Mouse (Mus musculus) hematopoietic stem cell, adult 5-6 weeks (primary cell): ENCODE measurements around the gene Arntl2. TPM values are rescaled to one million over a fixed set of nuclear protein-coding genes. Genes with fewer than 3 reads are reported as not detected.
"Not testable (repeated sequence)": the region's sequence is repeated elsewhere in the genome, so short reads cannot be mapped to it uniquely, and the experiment has no call there.

ENCODE experiments used
- ATAC-seq, 2 experiments: fragments of 125-278 bp in 1 of 2; replicated peaks in 1 of 2; 2 replicates each; pipeline ENCODE4 v1.8.0; 2016 to 2017; ENCODE audit warnings: inconsistent platforms in 2 of 2, mild to moderate bottlenecking in 2 of 2, moderate number of reproducible peaks in 2 of 2, low read depth in 1 of 2, moderate TSS enrichment in 1 of 2; ENCODE audit not compliant: low FRiP score in 2 of 2, poor library complexity in 2 of 2, severe bottlenecking in 2 of 2, insufficient read depth in 1 of 2, low TSS enrichment in 1 of 2
- total RNA-seq: library from RNA; stranded (forward); fragments of 172-1452, 232-1000 nt; gene quantifications from 2 replicates; pipeline ENCODE4 v1.2.3, GENCODE M21; 2017

The Arntl2 gene
- total RNA-seq, 1 experiment from 2014 or later, result not detected

DNA sequence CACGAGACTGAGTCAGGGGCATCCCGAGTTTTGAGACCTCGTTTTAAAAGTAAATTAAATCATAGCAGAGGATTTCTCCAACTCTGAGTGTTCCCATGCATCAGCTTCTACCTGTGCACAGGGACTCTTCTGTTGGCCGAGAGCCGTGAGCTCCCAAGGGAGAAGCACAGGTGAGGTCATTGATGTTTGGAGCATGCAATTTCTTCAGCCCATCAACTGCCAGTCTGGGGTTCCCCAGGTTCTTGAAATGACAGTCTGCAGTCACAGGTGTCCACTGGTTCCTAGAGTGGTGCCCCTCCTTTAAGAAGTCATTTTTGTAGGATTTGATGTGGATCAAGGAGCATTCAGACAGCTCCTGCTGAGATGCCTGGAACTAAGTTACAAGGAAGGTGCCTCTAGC lies 25.0 kb upstream of the Arntl2 start:
- no peak for ATAC-seq

DNA sequence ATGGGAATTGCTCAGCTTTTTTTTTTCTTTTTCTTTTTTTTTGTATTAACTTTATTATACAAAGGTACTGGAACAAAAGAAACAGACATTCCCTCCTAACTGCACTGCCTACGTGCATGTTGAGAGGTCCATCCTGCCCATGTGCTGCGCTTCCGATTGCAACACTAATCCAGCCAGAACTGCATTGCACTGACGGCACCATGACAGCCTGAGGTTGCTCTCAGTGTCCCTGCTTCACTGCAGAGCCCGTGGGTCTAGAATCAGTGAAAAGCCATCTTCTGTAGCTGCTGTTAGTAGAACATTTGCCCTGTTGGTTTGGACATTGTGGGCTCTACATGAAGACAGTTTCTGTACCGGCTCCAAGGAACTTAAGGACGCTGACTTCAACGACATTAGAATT lies 20.0 kb upstream of the Arntl2 start:
- ATAC-seq, result not testable (repeated sequence)

DNA sequence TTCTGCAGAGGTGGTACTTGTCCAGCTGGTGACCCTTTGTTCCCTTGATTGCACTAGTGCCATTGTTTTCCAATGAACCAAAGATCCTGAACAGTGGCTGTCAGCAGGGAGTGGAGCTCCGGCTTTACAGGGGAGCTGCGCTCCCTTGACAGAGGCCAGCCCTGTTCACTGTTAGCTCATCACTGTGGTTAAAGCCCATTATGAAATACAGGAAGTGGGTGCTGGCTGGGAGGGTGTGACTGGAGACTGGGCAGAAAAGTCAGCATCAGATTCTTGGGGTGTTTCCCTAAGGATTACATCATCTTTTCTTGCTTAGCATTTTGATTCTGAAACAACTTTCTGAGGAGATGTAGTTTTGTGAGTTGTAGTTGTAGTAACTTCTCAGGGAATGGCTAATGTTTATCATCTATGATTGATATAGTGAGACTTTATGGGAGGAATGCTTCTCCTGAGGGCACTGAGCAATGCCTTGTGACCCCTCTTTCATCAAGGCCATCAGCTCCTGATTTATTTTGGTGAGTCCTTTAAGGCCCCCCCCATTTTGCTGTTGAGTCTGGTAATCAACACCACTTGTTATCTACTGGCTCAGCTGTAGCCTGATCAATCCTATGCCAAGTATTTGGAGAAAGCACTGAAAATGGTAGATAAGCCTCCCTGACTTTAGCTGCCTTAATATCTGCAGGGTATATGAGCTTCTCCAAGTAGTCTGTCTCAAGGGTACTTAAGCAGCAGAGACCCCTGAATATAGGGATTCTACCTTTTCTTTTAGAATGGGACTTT lies 19.1 kb upstream of the Arntl2 start:
- peak; percentile 97 to 98 for ATAC-seq

DNA sequence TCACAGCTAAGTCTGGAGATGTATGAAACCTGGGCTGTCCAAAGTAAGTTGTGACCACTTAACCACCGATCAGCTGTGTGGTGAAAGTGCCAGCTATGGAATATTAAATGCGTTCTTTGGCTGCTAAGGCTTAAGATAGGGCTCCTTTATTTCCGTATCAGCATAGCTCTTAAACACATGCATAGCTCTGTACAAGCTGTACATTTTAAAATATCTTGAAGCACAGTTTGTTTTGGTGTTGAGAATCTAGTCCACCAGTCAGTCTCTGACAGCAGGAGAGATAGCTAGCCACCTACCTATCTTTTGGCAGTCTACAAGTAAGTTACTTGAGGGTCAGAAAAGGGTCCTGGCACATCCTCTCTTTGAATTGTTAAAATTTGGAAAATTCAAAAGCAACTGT lies 17.8 kb upstream of the Arntl2 start:
- no peak for ATAC-seq

DNA sequence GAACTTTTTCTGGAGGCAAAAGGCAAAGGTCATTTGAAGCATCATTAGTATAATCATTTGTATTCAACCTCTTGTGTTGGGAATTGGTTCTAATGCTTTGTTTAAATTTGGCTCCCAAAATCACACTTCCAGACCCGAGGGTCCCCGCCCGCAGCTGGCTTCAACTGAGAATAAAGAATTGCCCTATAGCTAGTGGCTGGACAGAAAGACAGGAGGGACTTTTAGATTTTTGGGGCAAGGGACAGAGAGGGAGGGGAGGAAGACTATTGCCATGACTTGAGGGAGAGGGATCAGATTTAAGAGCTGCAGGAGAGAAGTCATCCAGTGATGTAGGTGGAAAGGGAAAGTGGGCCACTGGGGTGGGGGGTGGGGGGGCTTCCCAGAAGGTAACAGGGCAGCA lies 14.3 kb upstream of the Arntl2 start:
- ATAC-seq, result no peak

DNA sequence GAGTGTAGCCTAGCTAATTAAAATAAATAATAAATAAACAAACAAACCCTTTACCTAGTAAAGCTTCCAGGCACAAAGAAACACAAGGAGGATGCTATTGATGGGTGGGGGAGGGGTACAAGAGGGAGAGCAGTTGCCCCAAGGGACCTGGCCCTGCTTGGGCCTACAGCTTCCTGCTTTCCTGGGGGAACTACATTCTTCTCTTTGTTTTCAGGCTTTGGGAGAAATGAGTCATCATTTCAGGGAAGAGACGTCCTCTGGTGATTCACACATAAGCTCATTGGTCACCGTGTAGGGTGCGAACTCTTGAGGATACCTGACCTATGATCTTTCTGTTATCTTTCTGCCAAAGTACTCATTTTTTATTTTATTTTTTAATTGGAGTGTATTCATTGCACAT lies 2.3 kb upstream of the Arntl2 start:
- no peak for ATAC-seq

DNA sequence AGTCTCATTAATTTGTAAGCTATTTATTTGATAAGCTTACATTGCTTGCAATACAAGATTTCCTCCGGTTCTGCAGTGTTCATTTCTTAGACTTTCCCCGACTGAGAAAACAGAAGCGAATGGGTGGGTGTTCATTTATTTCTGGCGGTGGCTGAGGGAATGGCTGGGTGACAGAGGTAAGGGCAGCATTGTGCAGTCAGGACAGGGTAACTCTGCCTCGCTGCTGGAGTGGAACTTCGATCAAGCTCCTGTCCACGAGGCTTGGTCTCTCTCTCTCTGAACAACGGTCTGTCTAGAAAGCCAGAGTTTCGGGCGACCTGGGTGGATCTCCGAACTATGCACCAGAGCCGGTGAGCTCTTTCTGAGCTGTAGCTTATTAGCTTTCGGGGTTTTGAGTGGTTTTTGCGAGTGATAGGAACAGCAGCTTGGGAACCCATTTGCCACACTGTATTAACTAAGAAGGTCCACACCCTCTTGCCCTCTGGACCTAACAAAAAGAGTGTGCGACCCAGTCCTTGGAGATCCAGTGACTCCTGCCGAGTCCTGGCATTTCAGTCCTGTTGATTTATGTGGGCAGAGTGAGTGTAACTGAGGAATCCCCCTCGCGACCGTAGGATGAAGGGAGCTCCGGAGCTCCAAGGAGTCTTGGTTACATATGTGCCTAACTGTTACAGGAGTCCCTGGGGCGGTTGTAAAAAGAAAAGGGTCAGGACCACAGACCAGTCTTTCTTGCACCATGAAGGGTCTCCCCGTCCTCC lies 510 bp upstream of the Arntl2 start:
- ATAC-seq, result peak in 1 of 2 experiments; percentile 8; a peak in 1 of 4 replicates

DNA sequence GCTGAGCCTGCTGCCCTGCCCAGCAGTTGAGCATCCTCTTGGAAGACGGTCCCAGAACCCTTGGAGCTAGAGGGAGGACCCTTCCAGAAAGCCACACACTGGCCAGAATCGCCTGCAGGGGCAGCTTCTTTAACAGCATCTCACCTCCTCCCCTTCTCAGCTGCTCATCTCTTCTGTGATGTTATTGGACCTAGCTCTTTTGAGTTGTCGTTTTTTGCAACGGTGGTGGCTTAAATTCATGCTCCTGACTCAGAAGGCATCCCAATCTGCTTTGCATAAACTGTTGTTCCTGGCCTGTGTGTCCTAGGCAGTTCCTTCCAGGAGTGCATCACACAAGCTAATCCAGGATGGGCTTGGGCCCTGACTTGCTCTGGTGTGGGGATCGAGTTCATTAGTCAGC lies 1.6 kb downstream of the Arntl2 start:
- ATAC-seq, result no peak

DNA sequence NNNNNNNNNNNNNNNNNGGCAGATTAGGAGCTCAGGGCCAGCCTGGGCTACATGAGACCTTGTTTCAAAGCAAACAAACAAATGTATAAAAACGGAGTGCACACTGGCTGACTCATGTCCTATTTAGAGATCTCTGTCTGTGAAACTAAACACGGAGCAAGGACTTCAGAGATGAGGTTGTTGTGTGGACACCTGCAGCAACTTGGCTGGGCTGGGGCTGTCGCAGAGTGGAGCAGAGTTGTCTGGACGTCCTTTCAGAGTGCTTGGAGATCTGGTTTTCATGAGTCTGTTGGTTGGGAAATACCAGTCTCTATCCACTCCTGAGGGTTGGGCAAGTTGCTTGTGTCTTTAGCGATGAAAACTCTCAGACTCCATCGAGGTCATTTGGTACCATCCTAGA lies 14.1 kb downstream of the Arntl2 start:
- ATAC-seq, result no peak

DNA sequence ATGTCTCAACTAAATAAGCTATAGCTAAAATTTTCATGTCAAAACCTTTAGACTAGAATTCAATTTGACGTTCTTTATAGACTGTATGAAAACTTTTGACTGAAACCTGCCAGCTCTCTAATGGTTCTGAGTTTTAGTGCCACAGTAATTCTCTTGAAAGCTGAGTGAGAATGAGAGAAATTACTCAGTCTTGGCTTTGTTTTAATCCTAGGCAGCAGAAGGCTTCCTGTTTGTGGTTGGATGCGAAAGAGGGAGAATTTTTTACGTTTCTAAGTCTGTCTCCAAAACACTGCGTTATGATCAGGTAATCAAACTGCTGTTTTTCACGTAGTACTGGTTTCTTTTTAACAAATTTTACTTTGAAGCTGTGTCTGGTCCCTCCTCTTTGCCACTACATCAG lies 17.2 kb downstream of the Arntl2 start:
- ATAC-seq, result no peak

DNA sequence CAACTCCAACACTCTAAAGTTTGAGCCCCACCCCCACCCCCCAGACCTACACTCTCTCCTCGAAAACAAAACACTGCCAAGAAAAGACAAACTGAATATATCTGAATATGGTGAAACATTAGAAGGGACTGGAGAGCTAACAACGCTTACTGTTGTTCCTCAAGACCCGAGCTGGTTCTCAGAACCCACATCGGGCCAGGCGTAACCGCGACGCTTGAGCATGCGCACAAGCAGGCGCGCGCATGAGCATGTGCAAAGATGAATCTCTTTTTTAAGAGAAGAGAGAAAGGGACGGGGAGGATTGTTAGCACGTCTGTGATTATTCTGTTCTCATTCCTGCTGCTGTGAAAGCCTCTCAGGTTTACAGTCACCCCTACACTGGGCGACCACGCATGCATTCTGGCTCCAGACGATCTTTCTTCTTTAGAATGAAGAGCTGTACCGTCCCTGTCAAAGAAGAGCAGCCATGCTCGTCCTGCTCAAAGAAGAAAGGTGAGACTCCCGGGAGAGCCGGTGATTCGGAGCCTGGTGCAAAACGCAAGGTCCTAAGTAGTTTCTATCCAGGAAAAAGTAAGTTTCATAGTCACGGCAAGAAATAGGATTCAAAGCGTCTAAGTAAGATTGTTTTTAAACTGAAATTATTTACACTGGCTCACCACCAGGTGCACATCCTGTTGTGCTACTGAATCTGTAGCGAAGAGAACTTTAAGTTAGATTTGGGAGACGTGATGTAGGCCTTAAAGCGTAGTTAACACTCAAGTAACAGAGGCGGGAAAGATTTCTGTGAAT lies 24.5 kb downstream of the Arntl2 start:
- ATAC-seq, result no peak

DNA sequence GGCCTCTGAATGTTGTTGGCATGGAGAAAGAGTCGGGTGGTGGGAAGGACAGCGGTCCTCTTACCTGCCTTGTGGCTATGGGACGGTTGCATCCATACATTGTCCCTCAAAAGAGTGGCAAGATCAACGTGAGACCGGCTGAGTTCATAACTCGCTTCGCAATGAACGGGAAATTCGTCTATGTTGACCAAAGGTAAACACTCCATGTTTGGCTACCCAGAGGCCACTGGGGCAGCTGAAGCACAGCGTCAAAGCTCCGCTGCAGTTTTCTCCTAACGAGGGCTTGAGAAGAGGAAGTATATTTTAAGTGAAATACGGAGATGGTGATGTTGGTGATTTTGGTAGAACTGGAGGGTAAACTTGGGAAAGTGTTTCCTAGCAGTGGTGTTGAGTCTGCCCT lies 26.1 kb downstream of the Arntl2 start:
- no peak for ATAC-seq

DNA sequence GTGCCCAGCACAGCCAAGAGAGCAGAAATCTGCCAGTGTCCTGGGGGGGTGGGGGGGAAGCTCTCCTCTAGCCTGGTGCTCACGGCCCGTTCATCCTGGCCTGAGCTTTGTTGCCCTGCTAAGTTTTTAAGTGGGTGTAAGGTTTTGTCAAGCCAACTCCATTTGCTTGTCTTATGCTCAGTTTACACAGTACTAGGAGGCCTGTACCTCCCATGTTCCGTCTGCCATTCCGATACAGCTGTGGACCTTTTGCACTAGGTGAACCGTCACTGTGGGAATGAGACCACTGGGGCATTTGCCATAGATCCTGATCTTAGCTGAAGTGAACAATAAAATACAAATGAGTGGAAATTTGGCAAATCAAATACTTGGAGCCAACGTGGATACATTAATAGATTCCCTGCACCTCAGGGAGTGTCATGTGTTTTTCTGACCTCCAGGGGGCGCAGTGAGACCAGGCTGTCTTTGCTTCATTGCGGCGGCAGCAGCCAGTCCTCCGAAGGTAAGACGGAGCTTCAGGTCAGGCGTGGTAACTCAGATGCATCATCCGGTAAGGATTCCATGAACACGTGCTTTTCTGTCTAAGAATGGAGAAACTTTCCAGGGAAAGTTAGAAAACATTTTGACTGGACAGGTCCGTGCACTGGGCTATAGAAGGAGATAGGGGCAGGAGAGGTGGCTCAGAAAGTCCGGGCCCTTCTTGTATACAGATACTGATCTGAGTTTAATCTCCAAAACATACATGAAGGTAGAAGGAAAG lies 29.1 kb downstream of the Arntl2 start:
- ATAC-seq, result peak; percentile 76 to 82

DNA sequence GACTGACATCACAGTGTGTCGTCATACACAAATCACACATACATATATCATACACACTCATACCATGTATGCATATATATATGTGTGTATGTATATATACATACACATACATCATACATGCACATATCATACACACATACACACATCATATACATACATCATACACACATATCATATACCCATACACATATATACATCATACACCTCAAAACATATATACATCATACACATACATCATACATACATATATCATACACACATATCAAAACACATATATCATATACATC lies 29.6 kb downstream of the Arntl2 start:
- ATAC-seq, result no peak

DNA sequence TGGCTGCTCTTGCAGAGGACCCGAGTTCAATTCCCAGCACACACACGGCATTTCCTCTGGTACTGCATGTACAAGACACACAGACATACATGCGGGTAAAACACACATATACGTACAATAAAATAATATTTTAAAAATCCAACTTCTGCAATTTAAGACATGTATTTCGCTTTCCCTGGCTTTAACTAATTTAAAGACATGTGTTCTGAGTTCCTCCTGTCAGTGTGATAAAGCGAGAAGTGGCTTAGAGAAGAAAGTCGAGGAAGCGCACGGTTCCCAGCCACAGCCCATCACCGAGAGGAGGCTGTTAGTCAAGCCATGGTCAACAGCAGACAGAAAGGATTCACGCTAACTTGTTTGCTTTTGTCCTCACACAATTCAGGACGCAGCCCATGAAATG lies 35.5 kb downstream of the Arntl2 start:
- no peak for ATAC-seq

DNA sequence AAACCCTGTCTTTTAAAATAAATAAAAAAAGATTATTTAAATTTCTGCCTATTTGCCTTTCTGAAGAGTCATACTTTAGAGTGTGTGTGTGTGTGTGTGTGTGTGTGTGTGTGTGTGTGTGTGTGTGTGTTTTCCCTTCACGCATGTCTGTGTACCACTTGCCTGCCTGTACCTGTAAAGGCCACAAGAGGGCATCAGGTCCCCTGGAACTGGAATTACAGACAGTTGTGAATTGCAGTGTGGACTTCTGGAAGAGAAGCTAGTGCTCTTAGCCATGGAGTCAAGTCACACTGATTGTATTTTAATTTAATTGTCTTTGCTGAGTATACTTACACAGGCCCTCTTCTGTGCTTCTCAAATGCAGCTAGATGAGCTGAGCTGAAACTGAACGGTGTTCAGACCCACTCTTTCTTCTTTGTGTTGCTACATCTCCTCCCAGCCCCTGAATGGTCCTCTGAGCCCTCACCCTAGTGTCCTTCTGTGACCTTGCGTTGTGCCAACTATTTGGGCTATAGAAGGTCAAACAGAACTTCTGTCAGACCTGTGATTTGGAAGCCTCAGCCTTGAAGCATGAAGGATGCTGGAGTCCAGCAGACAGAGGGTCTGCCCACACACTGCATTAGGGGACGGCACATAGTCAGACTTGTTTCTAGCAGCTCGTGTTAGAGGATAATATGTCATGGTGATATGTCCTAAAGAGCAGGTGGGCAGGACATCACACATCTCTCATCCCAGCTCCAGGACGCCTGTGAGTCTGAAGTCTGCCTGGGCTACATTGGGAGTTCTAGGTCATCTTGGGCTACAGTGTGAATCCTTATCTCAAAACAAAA lies 37.8 kb downstream of the Arntl2 start:
- peak; percentile 75 to 91; a peak in 3 of 4 replicates for ATAC-seq

DNA sequence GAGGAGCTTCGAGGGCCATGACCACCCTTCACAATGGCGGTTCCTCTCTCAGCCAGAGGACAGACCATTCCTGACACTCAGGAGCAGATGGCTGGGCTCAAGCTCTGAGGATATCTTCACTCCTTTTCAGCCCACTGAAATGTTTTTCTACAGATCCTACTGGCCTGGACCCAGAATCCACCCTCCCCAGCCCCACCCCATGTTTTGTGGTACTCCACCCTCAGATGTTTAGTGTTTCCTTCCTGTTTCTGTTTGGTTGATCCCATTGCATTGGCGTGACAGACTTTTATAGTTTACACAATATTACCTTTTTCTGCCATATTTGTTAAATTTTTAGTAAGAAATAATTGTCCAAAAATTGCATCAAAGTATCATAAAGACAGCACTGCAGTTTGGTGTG lies 38.5 kb downstream of the Arntl2 start:
- ATAC-seq, result 0 out of 4 replicates have a peak, but pooled peaks of 1 of the 2 experiments have one; percentile 7
